In the genomic region with DNA sequence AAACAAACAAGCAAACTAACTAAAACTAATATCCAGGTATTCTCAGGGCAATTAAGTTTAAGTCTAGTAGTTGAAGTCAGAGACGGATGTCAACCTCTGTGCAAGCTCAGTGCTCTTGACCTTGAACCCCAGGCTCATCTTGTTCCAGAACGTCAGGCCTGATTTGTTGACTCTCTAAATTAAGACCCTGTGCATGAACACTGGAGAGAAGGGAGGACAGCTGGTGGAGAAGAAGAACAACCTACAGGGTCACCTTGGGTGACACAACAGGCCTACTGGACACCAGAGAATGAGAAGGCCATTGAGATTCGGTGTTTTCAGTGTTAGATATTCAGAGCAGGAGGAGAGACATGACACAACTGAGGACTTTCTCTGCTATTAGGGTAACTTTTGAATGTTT, we compare ENCODE assay signal across 24 mouse cellular contexts.
A peak's percentile ranks its signal among the peaks of the same experiment; 100 is the strongest.
DNase-seq lines count a peak whose midpoint lies in the region; ATAC-seq and TF ChIP-seq lines count a peak whose summit lies in the region.
"Had no signal": no experiment of that assay in that cellular context is flagged by ENCODE, and none has a peak within 500 bp of the region (broad histone marks: within the 10 kb centered on the region; RNA-seq: fewer than 3 reads in every experiment).

No protein-coding gene starts in this region.

- no peak for TF ChIP-seq EP300 in heart, adult 2 months (IDR thresholded peaks at IDR 0.05; ENCODE audit: insufficient read depth, low read depth, low read length)

- no peak for TF ChIP-seq CTCF in heart, adult 2 months (IDR thresholded peaks at IDR 0.05)
- TF ChIP-seq CTCF in kidney, postnatal 0 days (IDR thresholded peaks at IDR 0.05; ENCODE audit: low read depth), result no peak

- no peak overlapping the region for H3K4me2 ChIP-seq in kidney, embryonic 15.5 days
- H3K4me2 ChIP-seq in kidney, postnatal 0 days (ENCODE audit: low read length), result no peak overlapping the region
- H3K4me2 ChIP-seq: embryonic facial prominence, embryonic 12.5 days; forebrain, embryonic 13.5 days; forebrain, embryonic 15.5 days had no signal

- no peak overlapping the region for H3K9ac ChIP-seq in heart, adult 2 months (ENCODE audit: low read depth, low read length)
- no peak overlapping the region for H3K9ac ChIP-seq in kidney, embryonic 15.5 days
- H3K9ac ChIP-seq in kidney, postnatal 0 days (ENCODE audit: low read depth, low read length), result no peak overlapping the region
- H3K9ac ChIP-seq: embryonic facial prominence, embryonic 12.5 days; forebrain, embryonic 13.5 days; forebrain, embryonic 15.5 days had no signal

- peak; percentile 33 for DNase-seq in heart, embryonic 10.5 days (ENCODE audit: low spot score)
- no peak for DNase-seq in heart, adult 2 months
- DNase-seq in kidney, postnatal 14 days, result no peak
- DNase-seq in kidney, postnatal 0 days (ENCODE audit: low spot score), result peak; percentile 78
- no peak for DNase-seq in kidney, adult 9 months
- DNase-seq: adrenal gland, adult 8-10 months; adrenal gland, postnatal 14 days; adrenal gland, postnatal 36 days; B cell, adult 2 months; cerebellum, adult 11-12 months; cerebellum, adult 2 months; cerebellum, adult 9-10 months; cerebellum, postnatal 10 days; cerebellum, postnatal 25 days had no signal

- peak; percentile 89 for ATAC-seq in kidney, embryonic 15.5 days (replicated peaks; ENCODE audit: low FRiP score)
- ATAC-seq in kidney, postnatal 0 days (replicated peaks; ENCODE audit: low FRiP score, low read depth), result peak; percentile 63
- ATAC-seq: activated CD4-positive, CD25-positive, alpha-beta regulatory T cell, adult 4 months; CD4-positive, CD25-positive, alpha-beta regulatory T cell, adult 4 months; forebrain, embryonic 13.5 days; forebrain, embryonic 15.5 days; Patski had no signal

- intact Hi-C loops in heart, adult 2 months (cut with DNase I), result no loop called here

- no peak overlapping the region for H3K27ac ChIP-seq in heart, embryonic 10.5 days
- no peak overlapping the region for H3K27ac ChIP-seq in heart, adult 2 months
- no peak overlapping the region for H3K27ac ChIP-seq in kidney, embryonic 15.5 days
- H3K27ac ChIP-seq in kidney, postnatal 0 days, result no peak overlapping the region
- H3K27ac ChIP-seq: embryonic facial prominence, embryonic 10.5 days; embryonic facial prominence, embryonic 12.5 days; forebrain, embryonic 13.5 days; forebrain, embryonic 15.5 days had no signal

- H3K36me3 ChIP-seq in heart, embryonic 10.5 days, result no peaks in the 10 kb centered on the region
- no peaks in the 10 kb centered on the region for H3K36me3 ChIP-seq in heart, adult 2 months (ENCODE audit: control insufficient read depth, insufficient read depth, low read length)
- no peaks in the 10 kb centered on the region for H3K36me3 ChIP-seq in kidney, embryonic 15.5 days
- no peaks in the 10 kb centered on the region for H3K36me3 ChIP-seq in kidney, postnatal 0 days (ENCODE audit: insufficient read depth, low read length)
- H3K36me3 ChIP-seq: embryonic facial prominence, embryonic 10.5 days; embryonic facial prominence, embryonic 12.5 days; forebrain, embryonic 15.5 days; G1E had no signal

- no peaks in the 10 kb centered on the region for H3K4me1 ChIP-seq in heart, embryonic 10.5 days
- H3K4me1 ChIP-seq in heart, adult 2 months (ENCODE audit: control insufficient read depth, insufficient read depth, low read length), result no peaks in the 10 kb centered on the region
- H3K4me1 ChIP-seq in kidney, embryonic 15.5 days, result peaks cover 10% of the 10 kb centered on the region; the same call in 1 of the 2 replicates
- H3K4me1 ChIP-seq in kidney, postnatal 0 days (replicated peaks; ENCODE audit: insufficient read depth, low read length), result no peaks in the 10 kb centered on the region; the same call in 1 of the 2 replicates

- H3K4me3 ChIP-seq in heart, embryonic 10.5 days, result no peak overlapping the region
- no peak overlapping the region for H3K4me3 ChIP-seq in heart, adult 2 months
- H3K4me3 ChIP-seq in kidney, embryonic 15.5 days (replicated peaks), result no peak overlapping the region
- no peak overlapping the region for H3K4me3 ChIP-seq in kidney, postnatal 0 days (replicated peaks; ENCODE audit: low read depth, low read length)
- H3K4me3 ChIP-seq: embryonic facial prominence, embryonic 10.5 days; embryonic facial prominence, embryonic 12.5 days; forebrain, embryonic 13.5 days; forebrain, embryonic 15.5 days had no signal

- no peaks in the 10 kb centered on the region for H3K27me3 ChIP-seq in heart, embryonic 10.5 days (ENCODE audit: insufficient read depth, poor library complexity, severe bottlenecking)
- no peaks in the 10 kb centered on the region for H3K27me3 ChIP-seq in heart, adult 2 months (ENCODE audit: control insufficient read depth, insufficient read depth, low read length)
- no peaks in the 10 kb centered on the region for H3K27me3 ChIP-seq in kidney, embryonic 15.5 days
- H3K27me3 ChIP-seq in kidney, postnatal 0 days (ENCODE audit: insufficient read depth, low read length), result no peaks in the 10 kb centered on the region
- H3K27me3 ChIP-seq: CH12.LX; embryonic facial prominence, embryonic 12.5 days; forebrain, embryonic 13.5 days; forebrain, embryonic 15.5 days had no signal

- H3K79me2 ChIP-seq in heart, adult 2 months (replicated peaks; ENCODE audit: control insufficient read depth, insufficient read depth, low read length), result no peaks in the 10 kb centered on the region

- TF ChIP-seq POLR2A in heart, adult 2 months (IDR thresholded peaks at IDR 0.05; ENCODE audit: insufficient read depth, low read depth, low read length), result no peak

- 73% methylated on average over 3 of the region's 3 CpGs for WGBS in heart, embryonic 10.5 days
- WGBS in heart, adult 2 months, result 83% methylated on average over 3 of the region's 3 CpGs
- 40% methylated on average over 3 of the region's 3 CpGs for WGBS in kidney, embryonic 15.5 days
- WGBS in kidney, postnatal 0 days, result 40% methylated on average over 3 of the region's 3 CpGs

- no peaks in the 10 kb centered on the region for H3K9me3 ChIP-seq in heart, embryonic 10.5 days
- no peaks in the 10 kb centered on the region for H3K9me3 ChIP-seq in kidney, embryonic 15.5 days (replicated peaks)
- H3K9me3 ChIP-seq in kidney, postnatal 0 days (replicated peaks; ENCODE audit: low read length), result no peaks in the 10 kb centered on the region
- H3K9me3 ChIP-seq: embryonic facial prominence, embryonic 10.5 days; embryonic facial prominence, embryonic 12.5 days; forebrain, embryonic 13.5 days; forebrain, embryonic 15.5 days; G1E had no signal

Comparison
In these comparisons a context has a peak if more than half of its experiments do, and no peak if none do; other contexts are left out.
1. DNase-seq: peak in heart, embryonic 10.5 days (single experiment) and kidney, postnatal 0 days (single experiment); none in heart, adult 2 months (0 of 2), kidney, postnatal 14 days (single experiment) and kidney, adult 9 months (single experiment).